In genomic region chr7:29489851-29490250, GRCm38 (mm10) we compare ENCODE assay signal across 10 mouse cellular contexts. TPM values are rescaled to one million over a fixed set of nuclear protein-coding genes. Genes with fewer than 3 reads are reported as not detected.
DNase-seq lines count a peak whose midpoint lies in the region; ATAC-seq and TF ChIP-seq lines count a peak whose summit lies in the region.
"Had no signal": no experiment of that assay in that cellular context is flagged by ENCODE, and none has a peak within 500 bp of the region (broad histone marks: within the 10 kb centered on the region; RNA-seq: fewer than 3 reads in every experiment).

No protein-coding gene starts in this region.

- H3K36me3 ChIP-seq in kidney, postnatal 0 days (ENCODE audit: insufficient read depth, low read length): no peaks in the 10 kb centered on the region
- no peaks in the 10 kb centered on the region for H3K36me3 ChIP-seq in myocyte (ENCODE audit: control insufficient read depth, insufficient read depth)

- no peak for ATAC-seq in kidney, postnatal 0 days (replicated peaks; ENCODE audit: low FRiP score, low read depth)

- 0 out of 2 replicates have a peak, but pooled peaks cover 13% of the 10 kb centered on the region for H3K4me1 ChIP-seq in kidney, postnatal 0 days (replicated peaks; ENCODE audit: insufficient read depth, low read length)

- no peaks in the 10 kb centered on the region for H3K27me3 ChIP-seq in kidney, postnatal 0 days (ENCODE audit: insufficient read depth, low read length)
- no peaks in the 10 kb centered on the region for H3K27me3 ChIP-seq in myocyte (ENCODE audit: control insufficient read depth, insufficient read depth, insufficient read length)

- H3K9ac ChIP-seq in kidney, postnatal 0 days (ENCODE audit: low read depth, low read length): peak overlapping the region; percentile 3; the same call in 1 of the 2 replicates

- no peak for DNase-seq in kidney, postnatal 0 days (ENCODE audit: low spot score)
- DNase-seq in kidney, adult 8-10 months: no peak
- peak; percentile 70 for DNase-seq in Muller cell, postnatal 12 days (ENCODE audit: inconsistent ontology term)
- DNase-seq in embryo, embryonic 11 days: peak; percentile 74
- DNase-seq in cerebellum, adult 9-11 months: no peak
- no peak for DNase-seq in urinary bladder, postnatal 10 days (ENCODE audit: low spot score)
- no peak for DNase-seq in adrenal gland, postnatal 10 days
- DNase-seq: heart, adult 11 months; layer of hippocampus, postnatal 36 days had no signal

- peaks cover 65% of the 10 kb centered on the region for H3K79me2 ChIP-seq in myocyte (ENCODE audit: control insufficient read depth, insufficient read depth)

- H3ac ChIP-seq in myocyte (ENCODE audit: control insufficient read depth, insufficient read length): no peak overlapping the region

- WGBS in kidney, postnatal 0 days: 35% methylated on average over 7 of the region's 7 CpGs

- H3K27ac ChIP-seq in kidney, postnatal 0 days: peak overlapping the region; percentile 40

- no peaks in the 10 kb centered on the region for H3K9me3 ChIP-seq in kidney, postnatal 0 days (replicated peaks; ENCODE audit: low read length)

- TF ChIP-seq POLR2A in myocyte (IDR thresholded peaks at IDR 0.05; ENCODE audit: insufficient read length, low read depth): no peak

- no peak for TF ChIP-seq CTCF in kidney, postnatal 0 days (IDR thresholded peaks at IDR 0.05; ENCODE audit: low read depth)

- no peak overlapping the region for H3K4me2 ChIP-seq in kidney, postnatal 0 days (ENCODE audit: low read length)
- H3K4me2 ChIP-seq in myocyte (ENCODE audit: low read depth): peak overlapping the region; percentile 58

- H3K4me3 ChIP-seq in kidney, postnatal 0 days (replicated peaks; ENCODE audit: low read depth, low read length): no peak overlapping the region
- no peak overlapping the region for H3K4me3 ChIP-seq in myocyte

TF ChIP-seq in myocyte, 11 proteins besides CTCF, POLR2A, EP300 and RAD21:
- TF ChIP-seq POLR2AphosphoS2 (IDR thresholded peaks at IDR 0.05; ENCODE audit: insufficient read length, low read depth) (no peak), MYOG (IDR thresholded peaks at IDR 0.05; ENCODE audit: control insufficient read depth in 1 of 3, insufficient read depth in 1 of 3, insufficient read length in 2 of 3, low read depth in 2 of 3) (no peak), SRF (IDR thresholded peaks at IDR 0.05; ENCODE audit: control insufficient read depth, insufficient read length, low read depth) (no peak), MAX (IDR thresholded peaks at IDR 0.05; ENCODE audit: low read depth) (no peak), MYOD1 (IDR thresholded peaks at IDR 0.05; ENCODE audit: control insufficient read depth in 1 of 3, insufficient read length in 2 of 3, low read depth in 2 of 3) (no peak), CEBPB (IDR thresholded peaks at IDR 0.05; ENCODE audit: insufficient read depth, poor library complexity, severe bottlenecking) (no peak), USF1 (IDR thresholded peaks at IDR 0.05; ENCODE audit: low read depth) (no peak), TCF3 (IDR thresholded peaks at IDR 0.05; ENCODE audit: insufficient read length, low read depth) (no peak), E2F4 (IDR thresholded peaks at IDR 0.05; ENCODE audit: insufficient read depth) (no peak), REST (IDR thresholded peaks at IDR 0.05; ENCODE audit: insufficient read depth, insufficient read length) (no peak)

RNA-seq across cellular contexts. Expression of gene Sipa1l3, which starts 28.6 kb away (rescaled TPM):
- polyA plus RNA-seq in kidney, postnatal 0 days (2015; fragmentation: Nextera tagmentation; extraction: Ambion mirVana): 8.3 and 10.2 TPM in 2 replicates
- polyA plus RNA-seq in myocyte (2012; fragmentation: generic; extraction: Trizol): 19.0 TPM
- total RNA-seq in adrenal gland, postnatal 10 days (2021): 10 to 100 TPM; 26.9 to 47.2 TPM

Comparison
In these comparisons a context has a peak if more than half of its experiments do, and no peak if none do; other contexts are left out.
1. DNase-seq: peak in Muller cell, postnatal 12 days (single experiment) and embryo, embryonic 11 days (single experiment); none in kidney, postnatal 0 days (single experiment), kidney, adult 8-10 months (0 of 2), cerebellum, adult 9-11 months (single experiment), urinary bladder, postnatal 10 days (single experiment) and adrenal gland, postnatal 10 days (single experiment).